Mouse (Mus musculus) thymus, adult 2 months (tissue): ENCODE data around the gene Ubtd2.

Experiments
- CTCF ChIP-seq: fragments of 200-500 bp; IDR thresholded peaks from 2 replicates; pipeline ENCODE4 v1.5.1; 2012; ENCODE audit warnings: mild to moderate bottlenecking, control low read depth, low read length, moderate library complexity, borderline replicate concordance; ENCODE audit not compliant: control insufficient read depth, poor library complexity, insufficient read depth; ENCODE audit errors: extremely low read depth
- POLR2A ChIP-seq: fragments of 200-500 bp; IDR thresholded peaks from 2 replicates; pipeline ENCODE4 v1.6.1; 2012; ENCODE audit warnings: mild to moderate bottlenecking, low read length, control low read depth, moderate library complexity; ENCODE audit not compliant: control insufficient read depth, poor library complexity, insufficient read depth; ENCODE audit errors: extremely low read depth

GRCm38 (mm10) chr11:32510930-32511329 lies 55.8 kb downstream of the Ubtd2 start:
- TF ChIP-seq CTCF (no peak), POLR2A (no peak)
